9 mouse cellular contexts compared by ENCODE assay signal in genomic region chr13:32660294-32660693, GRCm38 (mm10).
DNase-seq lines count a peak whose midpoint lies in the region; ATAC-seq lines count a peak whose summit lies in the region.
"Had no signal": no experiment of that assay in that cellular context is flagged by ENCODE, and none has a peak within 500 bp of the region (broad histone marks: within the 10 kb centered on the region; RNA-seq: fewer than 3 reads in every experiment).

No protein-coding gene starts in this region.

- no peak overlapping the region for H3K9ac ChIP-seq in midbrain, embryonic 16.5 days (ENCODE audit: low read depth, low read length)

- H3K9me3 ChIP-seq in midbrain, embryonic 16.5 days (replicated peaks; ENCODE audit: control insufficient read depth, low read length, poor library complexity, severe bottlenecking), result no peaks in the 10 kb centered on the region
- no peaks in the 10 kb centered on the region for H3K9me3 ChIP-seq in hindbrain, embryonic 10.5 days

- no peaks in the 10 kb centered on the region for H3K27me3 ChIP-seq in midbrain, embryonic 16.5 days (ENCODE audit: control insufficient read depth, insufficient read depth, low read depth, low read length)
- H3K27me3 ChIP-seq in hindbrain, embryonic 10.5 days (ENCODE audit: insufficient read depth, poor library complexity, severe bottlenecking), result no peaks in the 10 kb centered on the region

- H3K4me3 ChIP-seq in midbrain, embryonic 16.5 days (ENCODE audit: low read depth, low read length), result no peak overlapping the region
- H3K4me3 ChIP-seq in hindbrain, embryonic 10.5 days, result no peak overlapping the region

- ATAC-seq in midbrain, embryonic 16.5 days, result no peak
- ATAC-seq: forebrain, embryonic 14.5 days had no signal

- H3K36me3 ChIP-seq in midbrain, embryonic 16.5 days (ENCODE audit: control insufficient read depth, insufficient read depth, low read length), result no peaks in the 10 kb centered on the region
- no peaks in the 10 kb centered on the region for H3K36me3 ChIP-seq in hindbrain, embryonic 10.5 days

- no peak overlapping the region for H3K4me2 ChIP-seq in midbrain, embryonic 16.5 days (ENCODE audit: low read length)

- H3K27ac ChIP-seq in midbrain, embryonic 16.5 days (ENCODE audit: low read length), result no peak overlapping the region
- no peak overlapping the region for H3K27ac ChIP-seq in hindbrain, embryonic 10.5 days

- no peaks in the 10 kb centered on the region for H3K4me1 ChIP-seq in midbrain, embryonic 16.5 days (ENCODE audit: control insufficient read depth, insufficient read depth, low read length)
- no peaks in the 10 kb centered on the region for H3K4me1 ChIP-seq in hindbrain, embryonic 10.5 days (replicated peaks)

- peak; percentile 95 for DNase-seq in heart, adult 11 months
- DNase-seq in heart, postnatal 25 days (ENCODE audit: low spot score), result no peak
- DNase-seq in Muller cell, postnatal 12 days (ENCODE audit: inconsistent ontology term), result peak; percentile 54
- DNase-seq in heart, adult 8-10 months (ENCODE audit: low spot score), result peak; percentile 52
- peak; percentile 7 to 24 for DNase-seq in kidney, postnatal 36 days
- DNase-seq in testis, postnatal 10 days (ENCODE audit: low spot score), result no peak
- DNase-seq in hindbrain, embryonic 10.5 days (ENCODE audit: low spot score), result no peak

- 73% methylated on average over 4 of the region's 4 CpGs for WGBS in midbrain, embryonic 16.5 days
- WGBS in hindbrain, embryonic 10.5 days, result 66% methylated on average over 4 of the region's 4 CpGs

- intact Hi-C loops in heart, postnatal 25 days (cut with DNase I), result loop anchor here (5.0 kb wide), 1 partner anchor 858 kb away; no protein-coding TSS in a partner anchor

Comparison
In these comparisons a context has a peak if more than half of its experiments do, and no peak if none do; other contexts are left out.
1. DNase-seq: peak in heart, adult 11 months (single experiment), Muller cell, postnatal 12 days (single experiment), heart, adult 8-10 months (single experiment) and kidney, postnatal 36 days (2 of 2); none in heart, postnatal 25 days (single experiment), testis, postnatal 10 days (single experiment) and hindbrain, embryonic 10.5 days (single experiment).